Mouse (Mus musculus) embryonic facial prominence, embryonic 15.5 days (tissue): ENCODE data around the gene Ap1s3. TPM values are rescaled to one million over a fixed set of nuclear protein-coding genes. Genes with fewer than 3 reads are reported as not detected.

Source experiments
- ATAC-seq: fragments of 200-750 bp; cut with Nextera tagmentation; 2 replicates; pipeline ENCODE4 v1.8.0; 2017; ENCODE audit warnings: low read depth, moderate TSS enrichment; ENCODE audit not compliant: insufficient number of reproducible peaks, low FRiP score, low TSS enrichment
- H3K27ac ChIP-seq: fragments of 300-500 bp; sonication (generic); replicated peaks from 2 replicates; pipeline ENCODE4 v1.5.1; 2015; ENCODE audit warnings: mild to moderate bottlenecking, inconsistent platforms
- H3K27me3 ChIP-seq: fragments of 300-500 bp; sonication (generic); 2 replicates; pipeline ENCODE4 v1.6.1; 2015; ENCODE audit warnings: inconsistent platforms
- H3K36me3 ChIP-seq: fragments of 300-500 bp; sonication (generic); 2 replicates; pipeline ENCODE4 v1.6.1; 2015; ENCODE audit warnings: mild to moderate bottlenecking, inconsistent platforms
- H3K4me1 ChIP-seq: fragments of 300-500 bp; sonication (generic); 2 replicates; pipeline ENCODE4 v1.6.1; 2015; ENCODE audit warnings: inconsistent platforms
- H3K4me2 ChIP-seq: fragments of 300-500 bp; sonication (generic); replicated peaks from 2 replicates; pipeline ENCODE4 v1.6.1; 2015; ENCODE audit warnings: mild to moderate bottlenecking, inconsistent platforms
- H3K4me3 ChIP-seq: fragments of 300-500 bp; sonication (generic); replicated peaks from 2 replicates; pipeline ENCODE4 v1.5.1; 2015; ENCODE audit warnings: mild to moderate bottlenecking, inconsistent platforms
- H3K9ac ChIP-seq: fragments of 300-500 bp; sonication (generic); 2 replicates; pipeline ENCODE4 v1.6.1; 2015; ENCODE audit warnings: inconsistent platforms
- H3K9me3 ChIP-seq: fragments of 300-500 bp; sonication (generic); replicated peaks from 2 replicates; pipeline ENCODE4 v1.6.1; 2016; ENCODE audit warnings: inconsistent platforms
- WGBS: fragments of 180-500 bp; shearing (Covaris S2); methylation state at CpG from one replicate; pipeline ENCODE4 v1.1.7; 2015; 5-methylcytosine and 5-hydroxymethylcytosine counted together
- polyA plus RNA-seq: library from polyadenylated mRNA; unstranded; fragments of >200 nt; fragmentation: Nextera tagmentation; extraction: Ambion mirVana; gene quantifications from 2 replicates; pipeline ENCODE4 v1.2.1, GENCODE M21; 2015

The Ap1s3 gene
- polyA plus RNA-seq, 1 experiment from 2014 or later = 0.47 TPM

DNA sequence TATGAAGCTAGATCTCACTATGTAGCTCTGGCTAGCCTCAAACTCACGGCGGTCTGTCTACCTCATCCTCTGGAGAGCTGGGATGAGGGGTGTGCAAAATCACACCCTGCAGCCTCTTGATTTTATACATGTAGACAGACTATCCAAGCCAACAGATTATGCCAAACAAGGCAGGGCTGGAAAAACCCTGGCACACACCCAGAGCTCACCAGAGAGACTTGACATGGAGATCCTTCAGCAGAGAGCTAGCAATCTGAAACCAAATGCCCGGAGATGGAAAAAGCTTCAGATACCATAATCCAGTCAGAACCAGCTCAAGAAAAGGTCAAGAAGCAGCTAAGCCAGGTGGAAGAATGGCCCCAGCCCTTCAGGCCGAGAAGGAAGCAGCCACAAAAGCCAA, 6.9 kb downstream of the Ap1s3 start:
- 80% methylated on average over 4 of the region's 4 CpGs for WGBS
- H3K4me2 ChIP-seq = no peak overlapping the region
- no peaks in the 10 kb centered on the region for H3K36me3 ChIP-seq
- H3K9me3 ChIP-seq = no peaks in the 10 kb centered on the region
- no peaks in the 10 kb centered on the region for H3K4me1 ChIP-seq
- no peak overlapping the region for H3K27ac ChIP-seq
- no peak overlapping the region for H3K4me3 ChIP-seq
- no peaks in the 10 kb centered on the region for H3K27me3 ChIP-seq
- no peak for ATAC-seq
- H3K9ac ChIP-seq = no peak overlapping the region

DNA sequence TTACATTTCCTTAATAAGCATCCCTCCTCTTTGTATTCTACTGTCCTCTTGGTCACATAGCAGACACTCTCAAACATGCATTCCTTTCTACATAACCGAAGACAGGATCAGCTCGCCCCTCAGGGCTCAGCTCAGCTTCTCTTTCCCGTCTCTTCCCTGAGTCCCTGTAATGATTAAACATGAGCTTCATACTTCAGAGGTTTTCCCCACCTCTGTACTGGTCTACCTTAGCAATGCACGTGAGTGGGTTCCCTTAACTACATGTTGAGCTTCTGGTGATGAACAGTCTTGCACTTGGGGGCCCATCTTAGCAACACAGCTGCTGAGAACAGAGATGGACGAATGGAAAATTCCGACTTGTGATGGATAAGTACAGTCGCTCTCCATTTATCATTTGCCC, 12.2 kb downstream of the Ap1s3 start:
- no peaks in the 10 kb centered on the region for H3K9me3 ChIP-seq
- no peak overlapping the region for H3K4me2 ChIP-seq
- no peaks in the 10 kb centered on the region for H3K4me1 ChIP-seq
- H3K27ac ChIP-seq = no peak overlapping the region
- no peak overlapping the region for H3K4me3 ChIP-seq
- H3K9ac ChIP-seq = no peak overlapping the region
- H3K36me3 ChIP-seq = no peaks in the 10 kb centered on the region
- ATAC-seq = no peak
- 72% methylated on average over 7 of the region's 7 CpGs for WGBS
- H3K27me3 ChIP-seq = no peaks in the 10 kb centered on the region

DNA sequence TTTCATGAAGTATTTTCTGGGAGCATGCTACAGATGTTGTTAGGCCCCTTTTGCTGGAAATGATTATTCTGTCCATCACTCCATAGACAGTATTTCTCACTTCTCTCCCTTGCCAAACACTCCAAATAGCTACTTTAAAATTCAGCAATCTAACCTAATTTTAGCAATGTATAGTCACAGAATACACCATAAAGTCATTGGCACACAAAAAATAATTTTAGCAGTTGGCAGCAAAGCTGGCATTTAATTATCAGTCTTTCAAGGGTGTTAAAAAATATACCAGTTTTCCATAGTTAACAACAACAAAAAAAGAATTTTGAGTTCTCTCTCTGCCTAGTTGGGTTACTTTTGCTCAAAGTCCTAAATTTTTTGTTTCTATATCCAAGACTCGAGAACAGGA, 14.4 kb downstream of the Ap1s3 start:
- H3K4me2 ChIP-seq = no peak overlapping the region
- H3K4me3 ChIP-seq = no peak overlapping the region
- no peak overlapping the region for H3K27ac ChIP-seq
- no peaks in the 10 kb centered on the region for H3K36me3 ChIP-seq
- H3K27me3 ChIP-seq = no peaks in the 10 kb centered on the region
- ATAC-seq = no peak
- no peaks in the 10 kb centered on the region for H3K9me3 ChIP-seq
- WGBS = 89% methylated on average over 1 of the region's 1 CpGs
- no peak overlapping the region for H3K9ac ChIP-seq
- H3K4me1 ChIP-seq = no peaks in the 10 kb centered on the region

DNA sequence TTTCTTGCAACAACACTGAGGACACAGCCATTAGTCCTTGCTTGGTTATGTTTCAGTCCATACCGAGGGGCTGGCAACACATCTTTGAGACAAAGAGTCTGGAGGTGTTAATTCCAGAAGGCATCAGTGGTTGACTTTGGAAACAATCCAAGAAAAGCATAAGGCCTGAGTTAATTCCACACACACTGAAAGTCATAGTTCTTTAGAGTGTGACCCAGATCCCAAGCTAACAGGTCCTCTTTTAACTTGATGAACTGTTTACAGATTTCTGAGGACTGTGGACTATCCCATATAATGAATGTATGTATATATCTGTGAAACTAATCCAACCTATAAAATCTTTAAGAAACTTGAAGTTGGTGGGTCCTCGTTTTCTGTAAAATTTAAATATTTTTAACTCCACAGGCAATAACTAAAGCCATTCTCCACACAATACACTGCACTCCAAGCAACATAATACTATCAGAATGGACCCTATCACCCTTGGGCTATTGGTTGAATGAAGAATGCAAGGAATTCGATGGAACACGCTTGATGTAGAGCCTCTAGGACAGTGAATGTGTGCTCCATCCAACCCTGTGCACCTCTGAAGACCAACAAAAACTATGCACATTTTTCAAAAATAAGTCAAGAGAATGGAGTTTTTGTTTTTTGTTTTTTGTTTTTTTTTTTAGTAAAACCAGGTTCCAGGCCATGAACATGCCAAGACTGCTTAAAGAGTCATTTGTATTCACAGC, 15.8 kb downstream of the Ap1s3 start:
- H3K27me3 ChIP-seq = no peaks in the 10 kb centered on the region
- no peaks in the 10 kb centered on the region for H3K9me3 ChIP-seq
- no peak overlapping the region for H3K27ac ChIP-seq
- H3K4me1 ChIP-seq = no peaks in the 10 kb centered on the region
- no peak overlapping the region for H3K9ac ChIP-seq
- H3K4me2 ChIP-seq = no peak overlapping the region
- no peaks in the 10 kb centered on the region for H3K36me3 ChIP-seq
- H3K4me3 ChIP-seq = no peak overlapping the region
- WGBS = 63% methylated on average over 4 of the region's 4 CpGs
- no peak for ATAC-seq

DNA sequence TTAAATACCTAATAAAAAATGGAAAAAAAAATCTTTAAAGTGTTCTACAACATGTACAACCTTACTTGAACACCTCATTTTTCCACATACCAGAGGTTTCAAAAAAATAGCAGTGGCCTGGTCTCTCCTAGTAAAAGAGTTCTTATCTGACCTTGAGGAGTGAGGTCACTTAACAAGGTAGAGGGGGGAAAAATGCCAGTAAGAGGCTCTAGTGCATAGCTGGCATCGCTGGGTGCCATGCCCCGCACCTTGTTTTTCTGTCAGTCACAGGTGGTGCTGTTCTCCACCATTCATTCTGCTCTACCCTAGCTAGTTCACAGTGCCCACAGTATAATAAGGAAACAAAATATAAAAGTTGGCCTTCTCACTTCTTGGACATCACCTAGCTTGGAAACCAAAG, 16.8 kb downstream of the Ap1s3 start:
- no peak overlapping the region for H3K9ac ChIP-seq
- H3K4me1 ChIP-seq = no peaks in the 10 kb centered on the region
- H3K4me3 ChIP-seq = no peak overlapping the region
- 94% methylated on average over 2 of the region's 2 CpGs for WGBS
- no peaks in the 10 kb centered on the region for H3K27me3 ChIP-seq
- no peaks in the 10 kb centered on the region for H3K36me3 ChIP-seq
- H3K4me2 ChIP-seq = no peak overlapping the region
- H3K27ac ChIP-seq = no peak overlapping the region
- ATAC-seq = no peak
- no peaks in the 10 kb centered on the region for H3K9me3 ChIP-seq

DNA sequence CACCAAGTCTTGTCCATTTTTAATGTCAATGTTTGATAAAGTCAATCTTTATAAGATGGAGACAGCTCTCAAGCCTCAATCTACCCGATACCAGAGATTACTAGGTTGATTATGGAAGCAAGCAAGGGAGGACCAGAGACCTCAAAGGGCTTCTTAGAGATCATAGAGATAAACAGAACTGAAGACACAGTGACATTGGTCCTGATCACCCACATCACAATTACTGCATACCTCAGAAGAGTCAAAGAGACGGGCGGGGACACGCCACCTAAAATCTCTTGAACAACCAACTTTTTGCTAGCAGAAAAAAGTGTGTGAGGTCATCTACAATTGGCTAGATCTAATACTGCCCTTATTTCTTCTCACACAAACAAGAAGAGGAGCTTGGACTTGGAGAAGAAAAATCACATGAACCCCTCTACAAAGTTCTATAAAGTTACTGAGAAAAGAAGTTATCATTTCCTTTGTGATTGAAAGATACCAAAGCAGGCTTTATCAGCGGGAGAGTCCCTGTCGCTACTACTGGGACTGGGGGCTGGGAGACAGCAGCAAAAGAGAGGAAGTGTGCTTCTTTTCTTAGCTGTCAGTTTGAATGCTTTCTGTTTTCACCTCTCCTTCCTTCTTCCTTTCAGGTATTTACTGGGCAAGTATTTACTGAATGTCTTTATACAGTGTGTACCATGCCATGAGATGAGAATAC, 28.2 kb downstream of the Ap1s3 start:
- Histone ChIP-seq H3K4me3 (no peak overlapping the region), H3K4me2 (no peak overlapping the region), H3K9me3 (no peaks in the 10 kb centered on the region), H3K4me1 (no peaks in the 10 kb centered on the region), H3K9ac (no peak overlapping the region), H3K36me3 (no peaks in the 10 kb centered on the region), H3K27me3 (no peaks in the 10 kb centered on the region), H3K27ac (no peak overlapping the region)
- no peak for ATAC-seq
- 83% methylated on average over 6 of the region's 6 CpGs for WGBS

DNA sequence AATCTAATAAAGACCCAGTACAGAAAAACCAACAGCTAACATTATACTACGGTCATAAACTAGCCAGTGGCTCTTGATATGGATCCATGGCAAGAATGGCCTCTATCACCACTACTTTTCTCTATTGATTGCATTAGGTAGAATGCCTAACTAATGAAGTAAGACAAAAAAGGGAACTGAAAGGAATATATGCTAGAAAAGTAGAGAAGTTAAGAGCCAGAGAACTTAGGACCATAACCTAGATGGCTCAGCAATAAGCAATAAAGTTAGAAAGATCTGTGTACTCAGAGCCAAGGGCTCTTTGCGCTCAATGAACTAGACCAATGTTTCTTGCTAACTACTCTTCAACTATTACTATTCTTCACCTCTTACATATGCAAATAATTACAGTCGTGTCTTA, 29.1 kb downstream of the Ap1s3 start:
- Histone ChIP-seq H3K36me3 (no peaks in the 10 kb centered on the region), H3K9me3 (no peaks in the 10 kb centered on the region), H3K27ac (no peak overlapping the region), H3K9ac (no peak overlapping the region), H3K4me1 (no peaks in the 10 kb centered on the region), H3K4me3 (no peak overlapping the region), H3K4me2 (no peak overlapping the region), H3K27me3 (no peaks in the 10 kb centered on the region)
- no peak for ATAC-seq
- 88% methylated on average over 3 of the region's 3 CpGs for WGBS

DNA sequence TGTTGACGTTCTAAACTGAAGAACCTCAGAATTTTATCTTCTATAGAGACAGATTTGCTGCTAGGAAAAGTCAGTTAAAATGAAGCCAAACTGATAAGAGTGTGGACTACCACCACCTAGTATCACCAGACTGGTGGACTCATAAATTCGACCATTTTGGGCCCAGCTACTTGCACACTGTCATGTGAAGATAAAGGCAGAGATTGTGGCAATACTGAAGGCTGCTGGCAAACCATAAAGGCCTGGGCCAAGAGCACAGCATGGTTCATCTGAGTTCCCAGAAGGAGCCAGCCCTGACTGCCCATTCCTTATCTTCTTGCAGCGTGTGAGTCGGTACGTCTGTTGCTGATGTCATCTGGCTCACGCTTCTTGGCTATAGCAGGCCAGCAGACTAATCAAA, 30.4 kb downstream of the Ap1s3 start:
- no peaks in the 10 kb centered on the region for H3K4me1 ChIP-seq
- H3K4me3 ChIP-seq = no peak overlapping the region
- no peaks in the 10 kb centered on the region for H3K36me3 ChIP-seq
- no peak overlapping the region for H3K27ac ChIP-seq
- H3K4me2 ChIP-seq = no peak overlapping the region
- ATAC-seq = no peak
- H3K9me3 ChIP-seq = no peaks in the 10 kb centered on the region
- WGBS = 88% methylated on average over 6 of the region's 6 CpGs
- no peaks in the 10 kb centered on the region for H3K27me3 ChIP-seq
- H3K9ac ChIP-seq = no peak overlapping the region

DNA sequence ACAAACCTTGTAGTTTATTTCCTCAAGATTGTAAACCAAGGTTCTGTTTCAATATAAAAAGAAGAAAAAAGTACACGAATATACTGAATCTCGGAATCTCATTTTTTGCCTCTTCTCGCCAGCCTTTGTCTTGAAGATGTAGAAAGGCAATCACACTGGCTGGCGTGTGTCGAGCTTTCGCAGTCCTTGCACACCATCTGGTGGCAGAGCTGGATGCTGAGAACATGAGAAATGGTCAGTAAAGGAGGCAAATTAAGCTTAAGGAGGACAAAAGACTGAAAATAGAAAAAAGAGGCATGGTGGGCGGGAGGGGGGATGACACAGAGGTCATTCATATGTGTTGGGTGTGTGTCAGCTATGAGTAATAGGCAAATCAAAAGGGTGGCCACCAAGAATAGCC, 31.6 kb downstream of the Ap1s3 start:
- Histone ChIP-seq H3K4me1 (no peaks in the 10 kb centered on the region), H3K9me3 (no peaks in the 10 kb centered on the region), H3K27ac (no peak overlapping the region), H3K4me2 (no peak overlapping the region), H3K27me3 (no peaks in the 10 kb centered on the region), H3K36me3 (no peaks in the 10 kb centered on the region), H3K9ac (no peak overlapping the region), H3K4me3 (no peak overlapping the region)
- WGBS = 67% methylated on average over 7 of the region's 7 CpGs
- no peak for ATAC-seq

DNA sequence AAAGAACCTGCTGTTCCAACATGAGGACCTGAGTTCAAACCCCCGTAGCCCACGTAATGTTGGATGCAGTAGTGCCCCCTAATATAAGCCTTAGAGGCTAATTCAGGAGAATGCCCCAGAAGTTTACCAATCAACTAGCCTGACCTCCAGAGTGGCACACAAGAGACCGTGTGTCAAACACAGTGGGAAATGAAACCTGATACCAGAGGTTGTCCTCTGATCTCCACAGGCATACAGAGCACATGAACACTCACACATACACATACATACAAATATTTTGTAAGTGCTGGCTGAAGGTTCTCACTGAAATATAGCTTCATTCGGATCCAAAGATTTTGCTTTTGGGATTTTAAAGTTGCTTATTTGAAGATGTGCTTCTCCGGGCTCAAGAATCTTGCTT, 32.1 kb downstream of the Ap1s3 start:
- H3K4me3 ChIP-seq = no peak overlapping the region
- no peaks in the 10 kb centered on the region for H3K9me3 ChIP-seq
- H3K4me1 ChIP-seq = no peaks in the 10 kb centered on the region
- H3K9ac ChIP-seq = no peak overlapping the region
- WGBS = 73% methylated on average over 5 of the region's 5 CpGs
- ATAC-seq = no peak
- no peaks in the 10 kb centered on the region for H3K27me3 ChIP-seq
- H3K4me2 ChIP-seq = no peak overlapping the region
- H3K36me3 ChIP-seq = no peaks in the 10 kb centered on the region
- H3K27ac ChIP-seq = no peak overlapping the region

DNA sequence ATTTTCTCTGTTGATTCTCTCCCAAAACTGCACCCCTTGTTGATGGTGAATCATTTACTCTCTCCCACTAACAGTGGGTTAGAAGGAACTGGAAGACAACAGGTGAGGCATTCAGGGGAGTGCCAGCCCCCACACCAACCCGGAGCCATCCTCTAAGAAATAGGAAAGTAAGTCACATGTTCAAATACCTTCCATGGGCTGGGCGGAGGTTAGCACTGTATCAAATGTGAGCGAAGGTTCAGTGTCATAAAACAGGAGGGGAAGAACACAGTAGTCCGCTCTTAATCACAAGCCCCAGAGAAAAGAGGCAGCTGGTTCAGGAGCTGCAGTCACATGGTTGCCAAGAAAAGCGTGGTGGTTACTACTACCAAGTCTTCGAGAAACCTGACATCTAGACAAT, 32.7 kb downstream of the Ap1s3 start:
- Histone ChIP-seq H3K36me3 (no peaks in the 10 kb centered on the region), H3K4me2 (no peak overlapping the region), H3K4me3 (no peak overlapping the region), H3K27ac (no peak overlapping the region), H3K4me1 (no peaks in the 10 kb centered on the region), H3K9me3 (no peaks in the 10 kb centered on the region), H3K27me3 (no peaks in the 10 kb centered on the region), H3K9ac (no peak overlapping the region)
- no peak for ATAC-seq
- 82% methylated on average over 6 of the region's 6 CpGs for WGBS

DNA sequence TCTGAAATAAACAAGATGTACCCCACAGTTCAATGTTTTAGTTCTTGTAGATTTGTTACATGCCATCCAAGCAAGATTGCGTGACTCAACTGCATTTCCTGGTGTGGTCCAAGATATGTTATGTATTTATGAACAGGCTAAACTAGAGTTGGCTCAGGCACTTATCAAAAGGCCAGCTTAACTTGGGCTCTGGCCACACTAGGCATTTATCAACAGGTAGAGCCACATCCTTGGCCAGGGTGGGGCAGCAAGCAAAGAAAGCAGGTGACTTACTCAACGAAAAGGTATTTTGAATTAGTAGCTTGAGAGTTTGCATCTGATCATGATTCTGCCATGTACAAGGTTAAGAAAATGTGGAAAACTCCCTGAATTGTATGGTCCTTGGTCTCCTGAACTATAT, 34.0 kb downstream of the Ap1s3 start:
- WGBS = 87% methylated on average over 2 of the region's 2 CpGs
- Histone ChIP-seq H3K36me3 (no peaks in the 10 kb centered on the region), H3K4me1 (no peaks in the 10 kb centered on the region), H3K9ac (no peak overlapping the region), H3K9me3 (no peaks in the 10 kb centered on the region), H3K27ac (no peak overlapping the region), H3K4me2 (no peak overlapping the region), H3K27me3 (no peaks in the 10 kb centered on the region), H3K4me3 (no peak overlapping the region)
- ATAC-seq = no peak
